Comparison of ENCODE assay signal across 8 mouse cellular contexts in the genomic region with DNA sequence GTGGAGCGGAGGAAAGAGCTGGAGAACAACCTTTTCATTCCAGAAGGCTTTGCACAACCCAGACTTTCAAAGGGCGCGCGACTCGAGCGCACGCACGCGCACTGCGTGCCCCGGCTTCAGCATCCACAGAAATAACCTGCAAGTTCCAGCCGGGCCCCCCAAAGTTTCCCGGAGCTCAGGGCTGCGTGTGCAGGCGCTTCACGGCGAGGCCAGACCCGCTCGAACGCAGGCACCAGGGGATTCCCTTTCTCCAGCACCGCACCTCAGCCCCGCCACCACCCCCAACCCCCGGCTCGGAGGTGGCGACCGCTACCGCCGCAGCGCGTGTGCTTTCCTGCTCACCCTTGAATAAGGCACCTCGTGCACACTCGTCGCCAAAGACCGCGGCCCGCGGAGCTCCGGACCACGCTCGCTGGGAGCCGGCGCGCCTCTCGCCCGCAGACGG. TPM values are rescaled to one million over a fixed set of nuclear protein-coding genes. Genes with fewer than 3 reads are reported as not detected.
DNase-seq lines count a peak whose midpoint lies in the region; ATAC-seq and TF ChIP-seq lines count a peak whose summit lies in the region.

No protein-coding gene starts in this region.

- peak; percentile 58 for ATAC-seq in erythroid progenitor cell, adult 5-6 weeks (replicated peaks; ENCODE audit: low FRiP score, poor library complexity, severe bottlenecking)
- ATAC-seq in heart, embryonic 14.5 days (ENCODE audit: insufficient number of reproducible peaks, insufficient read depth, low FRiP score, low read depth), result peak; percentile 80
- ATAC-seq in liver, embryonic 15.5 days (ENCODE audit: insufficient read depth), result peak; percentile 66
- peak; percentile 86 for ATAC-seq in neural tube, embryonic 15.5 days (ENCODE audit: low FRiP score)

- no peak for TF ChIP-seq EP300 in CH12.LX (IDR thresholded peaks at IDR 0.05; ENCODE audit: low read length)

- peaks cover 4 to 20% of the 10 kb centered on the region in 2 experiments for H3K36me3 ChIP-seq in CH12.LX (replicated peaks in 1 of 2; ENCODE audit: control insufficient read depth in 1 of 2, insufficient read depth in 1 of 2, low read length in 1 of 2)
- peaks cover 7% of the 10 kb centered on the region; the same call in 1 of the 2 replicates for H3K36me3 ChIP-seq in heart, embryonic 14.5 days (ENCODE audit: control insufficient read depth, insufficient read depth, low read length)
- H3K36me3 ChIP-seq in liver, embryonic 15.5 days (replicated peaks), result peaks cover 17% of the 10 kb centered on the region
- H3K36me3 ChIP-seq in neural tube, embryonic 15.5 days, result no peaks in the 10 kb centered on the region

- peak; percentile 52 for DNase-seq in CH12.LX (ENCODE audit: extremely low read depth)
- DNase-seq in kidney, postnatal 14 days, result peak; percentile 62
- peak; percentile 75 for DNase-seq in testis, postnatal 14 days (ENCODE audit: low spot score)

- no peak for TF ChIP-seq POLR2A in CH12.LX (IDR thresholded peaks at IDR 0.05; ENCODE audit: low read depth, low read length)

- in situ Hi-C loops in CH12.LX (cut with MboI; ENCODE audit: low pct_ligation_motif_present, low pct_unique_long_range_greater_than_20kb, low sequenced_read_pairs), result no loop called here

- peak overlapping the region; percentile 90 for H3K4me2 ChIP-seq in CH12.LX (ENCODE audit: insufficient read depth, low read depth, poor library complexity, severe bottlenecking)
- peak overlapping the region; percentile 76 for H3K4me2 ChIP-seq in heart, embryonic 14.5 days (ENCODE audit: low read length)
- peak overlapping the region; percentile 89 for H3K4me2 ChIP-seq in liver, embryonic 15.5 days
- H3K4me2 ChIP-seq in neural tube, embryonic 15.5 days, result peak overlapping the region; percentile 75

- no peak for TF ChIP-seq CTCF in CH12.LX (conservative IDR thresholded peaks at IDR 0.05 in 1 of 2, IDR thresholded peaks at IDR 0.05 in 1 of 2; ENCODE audit: low read depth in 2 of 2, low read length in 2 of 2)

- H3K4me1 ChIP-seq in CH12.LX (ENCODE audit: control insufficient read depth in 1 of 2, insufficient read depth in 2 of 2), result peaks cover 6 to 45% of the 10 kb centered on the region in 2 experiments; a peak in 3 of 4 replicates
- H3K4me1 ChIP-seq in brown adipose tissue, adult 24 weeks (ENCODE audit: control insufficient read depth, insufficient read depth, insufficient read length, low read length), result peaks cover 3% of the 10 kb centered on the region; the same call in 1 of the 2 replicates
- H3K4me1 ChIP-seq in heart, embryonic 14.5 days (ENCODE audit: control insufficient read depth in 2 of 2, insufficient read depth in 2 of 2, low read length in 2 of 2), result 0 out of 4 replicates have a peak, but pooled peaks cover 0 to 10% of the 10 kb centered on the region in 2 experiments
- peaks cover 20% of the 10 kb centered on the region for H3K4me1 ChIP-seq in liver, embryonic 15.5 days (replicated peaks)
- peaks cover 17% of the 10 kb centered on the region for H3K4me1 ChIP-seq in neural tube, embryonic 15.5 days

- dilution Hi-C loops in CH12.LX (cut with MboI; ENCODE audit: extremely low pct_ligation_motif_present, extremely low pct_unique_long_range_greater_than_20kb, low sequenced_read_pairs), result no loop called here

- no peaks in the 10 kb centered on the region for H3K27me3 ChIP-seq in CH12.LX (replicated peaks)
- no peaks in the 10 kb centered on the region for H3K27me3 ChIP-seq in heart, embryonic 14.5 days (ENCODE audit: control insufficient read depth, insufficient read depth, low read length)
- no peaks in the 10 kb centered on the region for H3K27me3 ChIP-seq in liver, embryonic 15.5 days
- no peaks in the 10 kb centered on the region for H3K27me3 ChIP-seq in neural tube, embryonic 15.5 days (replicated peaks)

- WGBS in heart, embryonic 14.5 days, result under 1% methylated on average over 46 of the region's 46 CpGs
- under 1% methylated on average over 46 of the region's 46 CpGs for WGBS in liver, embryonic 15.5 days (ENCODE audit: insufficient replicate concordance)
- WGBS in neural tube, embryonic 15.5 days, result under 1% methylated on average over 46 of the region's 46 CpGs

- peak overlapping the region; percentile 57 for H3K27ac ChIP-seq in CH12.LX (ENCODE audit: insufficient read depth, low read depth)
- no peak overlapping the region for H3K27ac ChIP-seq in brown adipose tissue, adult 24 weeks (replicated peaks; ENCODE audit: low read depth, low read length)
- H3K27ac ChIP-seq in heart, embryonic 14.5 days (replicated peaks in 1 of 2; ENCODE audit: control insufficient read depth in 1 of 2, insufficient read depth in 1 of 2, low read depth in 2 of 2, low read length in 2 of 2), result peak overlapping the region; percentile 75 to 86
- peak overlapping the region; percentile 93 for H3K27ac ChIP-seq in liver, embryonic 15.5 days (replicated peaks)
- peak overlapping the region; percentile 92 for H3K27ac ChIP-seq in neural tube, embryonic 15.5 days (replicated peaks)

- no peak for TF ChIP-seq RAD21 in CH12.LX (IDR thresholded peaks at IDR 0.05; ENCODE audit: low read depth, low read length)

- H3K79me2 ChIP-seq in CH12.LX (replicated peaks; ENCODE audit: control insufficient read depth, extremely low read depth, insufficient read depth, poor library complexity, severe bottlenecking), result peaks cover 18% of the 10 kb centered on the region

- H3K9ac ChIP-seq in CH12.LX (ENCODE audit: insufficient read depth, low read depth), result peak overlapping the region; percentile 71
- H3K9ac ChIP-seq in heart, embryonic 14.5 days (ENCODE audit: low read length), result peak overlapping the region; percentile 83
- peak overlapping the region; percentile 94 for H3K9ac ChIP-seq in liver, embryonic 15.5 days
- H3K9ac ChIP-seq in neural tube, embryonic 15.5 days (replicated peaks), result peak overlapping the region; percentile 68

- peak overlapping the region; percentile 64 to 95 (median 86) for H3K4me3 ChIP-seq in CH12.LX (replicated peaks in 1 of 3; ENCODE audit: low read depth in 2 of 3, low read length in 2 of 3, poor library complexity in 1 of 3)
- H3K4me3 ChIP-seq in brown adipose tissue, adult 24 weeks (ENCODE audit: insufficient read depth, low read depth, low read length), result peak overlapping the region; percentile 83
- H3K4me3 ChIP-seq in heart, embryonic 14.5 days (ENCODE audit: control insufficient read depth in 1 of 2, insufficient read depth in 1 of 2, low read depth in 1 of 2, low read length in 2 of 2), result peak overlapping the region; percentile 95 to 97
- H3K4me3 ChIP-seq in liver, embryonic 15.5 days (replicated peaks), result peak overlapping the region; percentile 100
- H3K4me3 ChIP-seq in neural tube, embryonic 15.5 days (replicated peaks), result peak overlapping the region; percentile 94

- H3K9me3 ChIP-seq in CH12.LX (replicated peaks; ENCODE audit: low read length), result no peaks in the 10 kb centered on the region
- no peaks in the 10 kb centered on the region for H3K9me3 ChIP-seq in heart, embryonic 14.5 days (ENCODE audit: control insufficient read depth, low read length)
- H3K9me3 ChIP-seq in liver, embryonic 15.5 days (replicated peaks), result no peaks in the 10 kb centered on the region
- H3K9me3 ChIP-seq in neural tube, embryonic 15.5 days (replicated peaks), result no peaks in the 10 kb centered on the region

RNA-seq across cellular contexts. Expression of a gene that starts 0.4 kb away (rescaled TPM):
- total RNA-seq in CH12.LX (2012; rRNA removed) (9.6 and 10.9 TPM in 2 replicates), CH12.LX (2014; rRNA removed) (17.3 and 21.0 TPM in 2 replicates)
- 11.4 and 12.4 TPM in 2 replicates for polyA plus RNA-seq in CH12.LX (2012; ENCODE audit: insufficient read length, low read depth)
- 0.33 and 1.7 TPM in 2 replicates for polyA plus RNA-seq in brown adipose tissue, adult 24 weeks (2012; ENCODE audit: insufficient read depth, insufficient read length, missing spikeins)
- 14.8 and 15.5 TPM in 2 replicates for total RNA-seq in erythroid progenitor cell, adult 5-6 weeks (2015; ENCODE audit: low replicate concordance)
- 8.7 and 9.2 TPM in 2 replicates for total RNA-seq in erythroid progenitor cell, adult 5-6 weeks (2017; ENCODE audit: low replicate concordance)
- polyA plus RNA-seq in heart, embryonic 14.5 days (2014; fragmentation: Nextera tagmentation; extraction: Ambion mirVana), result 6.9 and 8.3 TPM in 2 replicates
- 5.0 and 5.8 TPM in 2 replicates for polyA plus RNA-seq in liver, embryonic 15.5 days (2015; fragmentation: Nextera tagmentation; extraction: Ambion mirVana)
- 6.7 and 8.2 TPM in 2 replicates for polyA plus RNA-seq in neural tube, embryonic 15.5 days (2015; fragmentation: Nextera tagmentation; extraction: Ambion mirVana)

RNA-seq across cellular contexts. Expression of a gene that starts 38.2 kb away (rescaled TPM):
- total RNA-seq in CH12.LX (2012; rRNA removed) (3.8 and 4.9 TPM in 2 replicates), CH12.LX (2014; rRNA removed) (6.1 and 6.4 TPM in 2 replicates)
- 4.9 TPM in 2 replicates for polyA plus RNA-seq in CH12.LX (2012; ENCODE audit: insufficient read length, low read depth)
- polyA plus RNA-seq in brown adipose tissue, adult 24 weeks (2012; ENCODE audit: insufficient read depth, insufficient read length, missing spikeins), result 0.79 and 0.87 TPM in 2 replicates
- 7.2 and 10.5 TPM in 2 replicates for total RNA-seq in erythroid progenitor cell, adult 5-6 weeks (2015; ENCODE audit: low replicate concordance)
- 14.0 and 14.7 TPM in 2 replicates for total RNA-seq in erythroid progenitor cell, adult 5-6 weeks (2017; ENCODE audit: low replicate concordance)
- 3.4 and 3.9 TPM in 2 replicates for polyA plus RNA-seq in heart, embryonic 14.5 days (2014; fragmentation: Nextera tagmentation; extraction: Ambion mirVana)
- 1.6 and 1.7 TPM in 2 replicates for polyA plus RNA-seq in liver, embryonic 15.5 days (2015; fragmentation: Nextera tagmentation; extraction: Ambion mirVana)
- 6.6 and 6.9 TPM in 2 replicates for polyA plus RNA-seq in neural tube, embryonic 15.5 days (2015; fragmentation: Nextera tagmentation; extraction: Ambion mirVana)

RNA-seq across cellular contexts. Expression of a gene that starts 38.2 kb away (rescaled TPM):
- total RNA-seq in CH12.LX (2012; rRNA removed) (88.0 and 104 TPM in 2 replicates), CH12.LX (2014; rRNA removed) (131 and 135 TPM in 2 replicates)
- 87.4 and 92.4 TPM in 2 replicates for polyA plus RNA-seq in CH12.LX (2012; ENCODE audit: insufficient read length, low read depth)
- 24.9 and 33.9 TPM in 2 replicates for polyA plus RNA-seq in brown adipose tissue, adult 24 weeks (2012; ENCODE audit: insufficient read depth, insufficient read length, missing spikeins)
- 57.8 and 72.1 TPM in 2 replicates for total RNA-seq in erythroid progenitor cell, adult 5-6 weeks (2015; ENCODE audit: low replicate concordance)
- 94.5 and 181 TPM in 2 replicates for total RNA-seq in erythroid progenitor cell, adult 5-6 weeks (2017; ENCODE audit: low replicate concordance)
- 70.5 and 77.3 TPM in 2 replicates for polyA plus RNA-seq in heart, embryonic 14.5 days (2014; fragmentation: Nextera tagmentation; extraction: Ambion mirVana)
- polyA plus RNA-seq in liver, embryonic 15.5 days (2015; fragmentation: Nextera tagmentation; extraction: Ambion mirVana), result 65.2 and 66.0 TPM in 2 replicates
- polyA plus RNA-seq in neural tube, embryonic 15.5 days (2015; fragmentation: Nextera tagmentation; extraction: Ambion mirVana), result 58.0 and 75.0 TPM in 2 replicates

RNA-seq across cellular contexts. Expression of a gene that starts 38.4 kb away (rescaled TPM):
- total RNA-seq in CH12.LX (2012; rRNA removed), result 0.50 and 1.2 TPM in 2 replicates
- total RNA-seq in CH12.LX (2014; rRNA removed), result 0.63 and 0.90 TPM in 2 replicates
- 0.59 and 0.63 TPM in 2 replicates for polyA plus RNA-seq in CH12.LX (2012; ENCODE audit: insufficient read length, low read depth)
- 7.5 and 8.0 TPM in 2 replicates for polyA plus RNA-seq in brown adipose tissue, adult 24 weeks (2012; ENCODE audit: insufficient read depth, insufficient read length, missing spikeins)
- total RNA-seq in erythroid progenitor cell, adult 5-6 weeks (2015; ENCODE audit: low replicate concordance), result not detected in 2 replicates
- 0.39 TPM in 1 of 2 replicates, not detected in the other for total RNA-seq in erythroid progenitor cell, adult 5-6 weeks (2017; ENCODE audit: low replicate concordance)
- polyA plus RNA-seq in heart, embryonic 14.5 days (2014; fragmentation: Nextera tagmentation; extraction: Ambion mirVana), result 0.11 and 0.74 TPM in 2 replicates
- 0.08 and 0.15 TPM in 2 replicates for polyA plus RNA-seq in liver, embryonic 15.5 days (2015; fragmentation: Nextera tagmentation; extraction: Ambion mirVana)
- 0.19 and 0.28 TPM in 2 replicates for polyA plus RNA-seq in neural tube, embryonic 15.5 days (2015; fragmentation: Nextera tagmentation; extraction: Ambion mirVana)

RNA-seq across cellular contexts. Expression of a gene that starts 50.5 kb away (rescaled TPM):
- total RNA-seq in CH12.LX (2012; rRNA removed) (4.9 and 6.0 TPM in 2 replicates), CH12.LX (2014; rRNA removed) (7.0 and 8.7 TPM in 2 replicates)
- 7.3 and 9.6 TPM in 2 replicates for polyA plus RNA-seq in CH12.LX (2012; ENCODE audit: insufficient read length, low read depth)
- 3.5 and 4.6 TPM in 2 replicates for polyA plus RNA-seq in brown adipose tissue, adult 24 weeks (2012; ENCODE audit: insufficient read depth, insufficient read length, missing spikeins)
- total RNA-seq in erythroid progenitor cell, adult 5-6 weeks (2015; ENCODE audit: low replicate concordance), result 16.8 and 21.3 TPM in 2 replicates
- total RNA-seq in erythroid progenitor cell, adult 5-6 weeks (2017; ENCODE audit: low replicate concordance), result 12.2 and 17.9 TPM in 2 replicates
- polyA plus RNA-seq in heart, embryonic 14.5 days (2014; fragmentation: Nextera tagmentation; extraction: Ambion mirVana), result 4.4 and 5.8 TPM in 2 replicates
- polyA plus RNA-seq in liver, embryonic 15.5 days (2015; fragmentation: Nextera tagmentation; extraction: Ambion mirVana), result 4.3 and 4.9 TPM in 2 replicates
- 6.7 and 7.7 TPM in 2 replicates for polyA plus RNA-seq in neural tube, embryonic 15.5 days (2015; fragmentation: Nextera tagmentation; extraction: Ambion mirVana)
